Mouse (Mus musculus): Measurements from ENCODE around the gene Gm2a.
"Not testable (repeated sequence)": the region's sequence is repeated elsewhere in the genome, so short reads cannot be mapped to it uniquely, and the experiment has no call there.

Gene Gm2a

DNA sequence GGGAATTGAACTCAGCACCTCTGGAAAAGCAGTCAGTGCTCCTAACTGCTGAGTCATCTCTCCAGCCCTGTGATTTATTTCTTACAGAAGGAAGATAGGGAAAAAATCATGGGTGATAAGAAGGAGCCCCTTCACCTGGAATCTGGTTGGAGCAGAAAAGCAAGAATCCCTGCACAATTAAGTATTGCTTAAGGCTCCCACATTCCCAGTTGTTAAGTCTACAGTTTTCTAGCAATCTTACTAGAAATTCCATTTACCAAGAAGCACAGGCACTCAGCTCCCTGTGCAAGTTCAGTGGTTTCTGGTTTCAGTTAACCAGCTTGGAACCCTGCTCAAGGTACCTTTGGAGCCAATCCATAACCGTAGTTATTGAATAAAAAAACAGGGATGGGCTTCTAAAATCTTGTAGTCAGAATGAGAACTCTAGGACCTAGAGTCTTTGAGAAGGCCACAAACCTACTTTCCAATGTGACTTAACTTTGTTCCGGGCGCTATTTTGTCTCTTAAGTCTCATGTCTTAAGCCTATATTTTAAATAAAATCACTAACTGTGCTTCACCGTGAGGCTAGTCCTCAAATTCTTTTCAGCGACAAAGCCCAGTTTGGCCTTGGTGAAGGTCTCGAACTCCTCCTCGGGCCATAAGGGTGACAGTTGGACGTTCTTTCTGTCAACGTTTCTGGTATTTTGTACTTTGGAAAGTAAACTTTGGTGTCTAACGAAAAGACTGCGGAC, 1.0 kb upstream of the Gm2a start:
- peak; percentile 39 for DNase-seq (ENCODE audit: low read depth)

- DNase-seq (ENCODE audit: low read depth): no peak
These were observed 437 bp downstream of the Gm2a start for GRCm38 (mm10) chr11:55098189-55098915.

GRCm38 (mm10) chr11:55099019-55099771, 1.3 kb downstream of the Gm2a start:
- DNase-seq (ENCODE audit: low read depth): no peak

DNA sequence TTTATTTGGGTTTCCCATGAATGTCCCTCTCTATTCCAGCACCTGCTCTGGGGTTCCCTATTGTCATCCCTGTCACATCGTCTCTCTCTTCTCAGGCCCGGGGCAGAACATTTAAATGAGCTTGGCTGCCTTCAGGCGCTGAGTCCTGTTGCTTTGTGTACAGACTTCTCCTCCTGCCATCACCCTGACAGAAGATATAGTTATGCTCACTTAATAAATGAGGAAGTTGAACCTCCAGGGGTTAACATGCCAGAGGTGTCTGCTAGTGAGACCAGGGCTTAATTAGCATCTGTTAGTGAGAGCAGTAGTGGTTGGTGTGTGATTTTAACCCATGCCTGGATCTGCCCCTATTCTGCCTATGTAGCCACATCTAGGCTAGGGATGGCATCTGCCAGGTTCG, 2.0 kb downstream of the Gm2a start:
- DNase-seq (ENCODE audit: low read depth): no peak

- DNase-seq (ENCODE audit: low read depth): no peak
These were observed 4.1 kb downstream of the Gm2a start for GRCm38 (mm10) chr11:55102015-55102414.

DNA sequence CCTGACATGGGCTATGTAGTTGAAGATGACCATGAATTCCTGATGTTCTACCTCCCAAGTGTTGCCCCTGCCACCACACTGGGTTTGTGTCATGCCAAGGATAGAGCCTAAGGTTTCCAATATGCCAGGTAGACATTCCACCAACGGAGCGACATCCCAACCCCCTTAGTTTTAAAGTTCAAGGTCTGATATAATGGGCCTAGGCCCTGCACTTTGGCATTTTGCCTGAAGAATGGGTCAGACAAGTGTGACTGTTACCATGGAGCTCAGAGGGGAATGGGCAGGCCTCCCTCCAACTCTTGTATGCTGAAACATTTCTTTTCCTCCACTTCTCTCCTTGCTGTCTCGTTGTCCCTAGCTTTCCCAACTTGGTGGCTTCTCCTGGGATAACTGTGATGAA, 5.3 kb downstream of the Gm2a start:
- no peak for DNase-seq (ENCODE audit: low read depth)

- no peak for DNase-seq (ENCODE audit: low read depth)
These were observed 7.5 kb downstream of the Gm2a start for GRCm38 (mm10) chr11:55105389-55105788.

DNA sequence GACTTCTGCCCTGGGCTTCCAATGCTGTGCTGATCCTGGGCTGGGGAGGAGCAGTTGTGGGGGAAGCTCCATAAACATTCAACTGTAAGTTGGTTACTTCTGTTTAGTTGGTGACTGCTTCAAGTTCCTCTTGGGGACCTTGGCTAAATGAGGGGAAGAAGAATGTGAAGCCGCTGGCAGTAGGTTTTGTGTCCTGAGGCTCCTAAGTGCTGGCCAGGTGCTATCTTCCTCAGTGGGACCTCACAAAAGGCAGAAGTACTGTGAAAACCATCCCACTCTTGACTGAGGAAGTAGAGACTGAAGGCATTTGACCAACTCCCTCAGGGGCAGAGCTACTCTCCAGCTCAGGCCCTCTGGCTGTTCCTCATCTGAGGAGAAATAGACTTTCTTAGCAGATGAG, 8.7 kb downstream of the Gm2a start:
- no peak for DNase-seq (ENCODE audit: low read depth)

DNA sequence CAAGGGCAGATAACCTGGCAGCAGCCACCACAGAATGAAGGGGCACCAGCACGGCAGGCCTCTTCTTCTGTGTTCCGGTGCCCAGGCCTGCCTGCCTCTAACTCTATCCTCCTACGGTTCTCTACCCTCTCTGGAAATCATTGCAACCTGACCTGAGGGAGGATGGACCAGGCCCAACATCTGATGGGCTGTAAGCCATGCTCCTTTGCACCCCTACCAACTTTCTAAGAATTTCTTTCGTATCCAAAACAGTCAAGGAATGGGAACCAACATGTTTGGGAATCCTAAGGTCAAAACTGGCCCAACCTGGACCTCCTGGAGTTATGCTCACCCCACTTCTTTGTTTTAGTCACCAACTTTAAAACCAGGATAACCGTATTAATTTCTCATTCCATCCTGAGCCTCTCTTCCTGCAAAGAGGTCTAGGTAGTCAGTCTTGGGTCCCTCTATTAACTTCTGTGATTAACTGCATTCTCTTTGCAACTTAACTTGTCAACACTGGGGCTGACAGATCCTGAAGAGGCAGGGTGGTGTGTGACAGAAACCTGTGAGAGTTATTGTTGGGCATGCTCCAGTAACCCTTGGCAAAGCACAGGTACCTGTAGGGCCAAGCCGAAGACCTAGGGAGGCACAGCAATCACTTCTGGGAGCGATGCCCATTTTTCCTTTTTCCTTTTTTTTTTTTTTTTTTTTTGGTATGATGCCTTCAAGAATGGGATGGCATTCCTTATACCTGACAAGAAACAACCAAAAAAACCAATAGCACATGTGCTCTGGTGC, 11.8 kb downstream of the Gm2a start:
- no peak for DNase-seq (ENCODE audit: low read depth)

GRCm38 (mm10) chr11:55110566-55111169, 12.8 kb downstream of the Gm2a start:
- DNase-seq (ENCODE audit: low read depth): no peak

DNA sequence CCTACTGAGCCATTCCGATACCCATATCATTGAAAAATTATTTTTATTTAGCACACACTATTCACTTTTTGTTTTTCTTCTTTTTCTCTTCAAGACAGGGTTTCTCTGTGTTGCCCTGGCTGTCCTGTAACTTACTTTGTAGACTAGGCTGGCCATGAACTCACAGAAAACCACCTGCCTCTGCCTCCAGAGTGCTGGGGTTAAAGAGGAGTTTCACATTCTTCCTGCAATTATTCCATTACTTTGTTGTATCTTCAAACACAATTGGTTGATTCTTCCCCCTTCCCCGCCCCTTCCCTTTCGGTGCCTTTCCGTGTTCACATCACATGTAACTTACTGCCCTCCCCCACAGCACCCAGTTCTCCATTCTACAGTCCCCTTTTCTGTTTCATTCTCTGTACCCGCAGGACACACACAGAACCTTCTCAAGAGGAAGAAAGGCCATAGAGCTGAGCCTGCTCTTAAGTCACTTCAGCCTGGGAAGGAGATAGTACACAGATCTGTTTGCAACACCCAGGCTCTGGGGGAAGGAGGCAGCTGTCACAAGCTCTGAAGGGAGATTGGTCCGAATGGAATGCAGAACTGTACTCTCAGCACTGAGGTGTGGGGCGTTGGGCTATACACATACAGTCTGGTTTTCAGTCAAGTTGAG, 15.4 kb downstream of the Gm2a start:
- no peak for DNase-seq (ENCODE audit: low read depth)

DNA sequence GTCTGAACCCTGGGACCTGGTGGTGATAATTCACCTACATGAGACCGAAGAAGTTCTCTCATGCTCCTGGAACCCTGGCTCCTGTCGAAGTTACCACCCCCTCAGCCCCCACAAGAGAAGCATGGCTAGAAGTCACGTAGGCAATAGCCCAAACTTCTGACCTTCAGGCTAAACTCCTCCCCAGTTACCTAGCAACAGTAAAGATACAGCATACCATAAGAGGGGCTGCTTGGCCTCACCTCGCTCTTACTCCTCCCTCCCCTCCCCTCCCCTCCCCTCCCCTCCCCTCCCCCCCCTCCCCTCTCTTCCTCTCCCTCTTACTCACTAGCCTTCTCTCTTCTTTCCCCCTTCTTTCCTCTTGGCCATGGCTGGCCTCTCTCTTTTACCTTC, 15.9 kb downstream of the Gm2a start:
- not testable (repeated sequence) for DNase-seq (ENCODE audit: low read depth)

DNA sequence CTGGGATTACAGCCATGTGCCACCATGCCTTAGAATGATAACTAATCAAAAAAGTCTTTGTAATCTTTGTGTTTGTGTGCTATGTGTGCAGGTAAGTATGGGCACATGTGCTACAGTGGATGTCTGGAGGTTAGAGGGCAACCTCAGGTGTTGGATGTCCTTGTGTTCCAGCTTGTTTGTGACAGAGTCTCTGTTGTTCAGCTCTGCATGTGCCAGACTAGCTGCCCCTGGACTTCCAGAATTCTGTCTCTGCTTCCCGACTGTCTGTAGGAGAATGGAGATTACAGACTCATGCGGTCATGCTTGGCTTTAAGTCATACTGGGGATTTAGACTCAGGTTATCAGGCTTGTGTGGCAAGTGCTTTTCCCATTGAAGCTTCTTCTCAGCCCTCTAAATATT, 16.4 kb downstream of the Gm2a start:
- no peak for DNase-seq (ENCODE audit: low read depth)

DNA sequence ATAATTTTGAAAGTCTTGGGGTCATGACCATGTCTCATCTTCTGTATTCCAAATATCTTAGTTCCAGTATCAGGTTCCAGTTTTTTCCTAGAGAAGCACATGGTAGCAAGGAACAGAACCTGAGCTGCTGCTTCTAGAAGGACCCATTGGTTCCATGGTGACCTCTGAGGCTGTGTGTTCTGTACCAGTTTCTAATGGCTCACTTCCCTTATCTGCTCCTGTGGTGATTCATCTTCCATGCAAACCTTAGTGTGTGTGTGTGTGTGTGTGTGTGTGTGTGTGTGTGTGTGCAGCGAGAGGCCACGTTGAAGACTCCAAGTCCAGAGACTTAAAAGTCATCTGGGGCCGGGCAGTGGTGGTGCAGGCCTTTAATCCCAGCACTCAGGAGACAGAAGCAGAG, 18.1 kb downstream of the Gm2a start:
- DNase-seq (ENCODE audit: low read depth): no peak

DNA sequence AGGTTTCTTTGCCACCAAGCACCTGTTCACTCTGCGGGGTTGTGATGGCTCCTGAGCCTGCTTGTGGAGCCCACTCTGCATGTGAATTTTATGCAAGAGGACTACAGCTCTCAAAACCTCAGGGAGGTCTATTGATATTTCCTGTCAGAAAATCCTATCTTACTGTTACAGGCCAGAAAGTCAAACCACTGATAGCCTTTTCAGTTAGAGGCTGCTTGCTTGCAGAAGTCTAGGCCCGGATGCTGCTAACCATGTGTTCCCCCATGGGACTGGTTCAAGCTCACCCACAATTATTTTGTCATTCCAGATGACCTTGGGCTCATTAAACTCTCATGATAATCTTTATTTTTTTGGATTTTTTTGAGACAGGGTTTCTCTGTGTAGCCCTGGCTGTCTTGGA, 19.1 kb downstream of the Gm2a start:
- DNase-seq (ENCODE audit: low read depth): no peak

DNA sequence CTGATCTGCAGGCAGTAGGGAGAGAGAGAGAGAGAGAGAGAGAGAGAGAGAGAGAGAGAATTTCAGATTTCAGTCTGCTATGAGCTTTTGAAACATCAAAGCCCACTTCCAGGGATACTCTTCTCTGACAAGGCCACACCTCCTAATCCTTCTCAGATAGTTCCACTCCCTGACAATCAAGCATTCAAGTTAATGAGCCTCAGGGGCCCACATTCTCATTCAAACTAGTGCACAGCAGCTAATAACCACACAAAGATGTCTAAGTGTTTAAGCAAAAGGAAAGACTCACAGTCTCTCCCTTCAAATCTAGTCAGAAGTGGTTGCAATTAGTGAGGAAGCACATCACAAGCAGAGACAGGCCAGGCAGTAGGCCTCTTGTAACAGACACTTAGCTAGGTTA, 22.4 kb downstream of the Gm2a start:
- DNase-seq (ENCODE audit: low read depth): no peak

- no peak for DNase-seq (ENCODE audit: low read depth)
These were observed 22.9 kb downstream of the Gm2a start for GRCm38 (mm10) chr11:55120821-55121271.

DNA sequence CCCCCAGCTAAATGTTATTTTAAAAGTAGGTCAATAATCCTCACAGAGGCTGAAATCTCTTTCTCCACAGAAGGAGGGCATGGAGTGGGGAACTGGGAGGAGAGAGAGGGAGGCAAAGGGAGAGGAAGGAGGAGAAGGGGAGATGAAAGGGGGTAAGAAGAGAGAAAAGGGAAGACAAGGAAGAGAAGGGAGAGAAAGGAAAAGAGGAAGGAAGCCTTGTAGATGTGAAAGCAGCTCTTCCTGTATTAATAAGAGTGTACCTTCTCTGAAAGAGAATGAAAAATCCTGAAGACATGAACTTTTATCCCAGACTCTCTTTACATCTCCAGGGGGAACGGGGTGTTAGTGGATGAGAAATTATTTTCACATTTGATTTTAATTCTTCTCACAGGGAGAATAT, 23.5 kb downstream of the Gm2a start:
- no peak for DNase-seq (ENCODE audit: low read depth)

DNA sequence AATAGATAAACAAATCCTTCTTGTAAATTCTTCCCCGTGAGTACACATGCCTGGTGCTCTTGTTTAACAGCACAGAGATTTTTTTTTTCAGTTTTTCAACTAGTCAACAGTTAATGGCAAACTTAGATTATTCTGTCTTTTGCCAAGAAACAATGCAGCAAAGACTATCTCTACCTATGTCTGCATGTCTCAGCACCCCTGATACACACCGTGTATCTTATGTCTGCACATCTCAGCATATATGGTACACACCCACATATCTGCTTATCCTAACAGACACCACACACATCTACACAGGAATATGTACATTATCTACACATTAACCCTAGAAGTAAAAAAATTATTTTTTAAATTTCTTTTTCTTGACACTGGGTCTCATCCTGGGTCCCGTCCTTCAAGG, 28.7 kb downstream of the Gm2a start:
- no peak for DNase-seq (ENCODE audit: low read depth)

GRCm38 (mm10) chr11:55127937-55128336, 30.0 kb downstream of the Gm2a start:
- no peak for DNase-seq (ENCODE audit: low read depth)

DNA sequence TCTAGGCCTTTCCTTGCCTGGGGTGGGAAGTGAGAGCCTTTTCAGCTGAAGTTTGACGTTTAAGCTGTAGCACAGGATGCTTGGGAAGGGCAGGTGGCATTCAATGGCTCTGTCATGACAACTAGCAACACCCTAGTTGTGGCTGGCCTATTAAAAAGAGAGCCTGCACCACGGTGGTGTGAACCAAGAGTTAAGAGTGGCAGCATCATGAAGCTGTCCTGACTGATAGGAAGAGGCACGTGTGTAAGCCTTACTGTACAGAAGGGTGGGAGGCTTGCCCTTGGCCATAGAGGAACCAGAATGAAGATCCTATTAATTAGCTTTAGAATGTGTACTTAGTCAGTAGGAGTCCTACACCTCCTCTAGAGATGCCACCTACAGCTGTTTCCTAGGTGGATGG, 30.5 kb downstream of the Gm2a start:
- no peak for DNase-seq (ENCODE audit: low read depth)
